Mouse (Mus musculus): ENCODE data around the gene Ptpro.

- no peak for TF ChIP-seq CHD2 (IDR thresholded peaks at IDR 0.05; ENCODE audit: low read depth, low read length)
- no peak for TF ChIP-seq HCFC1 (IDR thresholded peaks at IDR 0.05; ENCODE audit: borderline replicate concordance, insufficient read depth, low read length)
- TF ChIP-seq MAFK (IDR thresholded peaks at IDR 0.05; ENCODE audit: insufficient read depth, low read depth, low read length): no peak
- TF ChIP-seq ZC3H11A (IDR thresholded peaks at IDR 0.05; ENCODE audit: borderline replicate concordance, low read depth, low read length): no peak
- no peak for TF ChIP-seq ZNF384 (IDR thresholded peaks at IDR 0.05; ENCODE audit: low read depth, low read length)
Observed at GRCm38 (mm10) chr6:137386935-137387334, 134.8 kb downstream of the Ptpro start.

All from ES-E14 (cell line).